Mouse (Mus musculus): ENCODE measurements around the gene Iqschfp. TPM values are rescaled to one million over a fixed set of nuclear protein-coding genes. Genes with fewer than 3 reads are reported as not detected.

Iqschfp gene
- polyA plus RNA-seq, 1 experiment from 2014 or later = not detected

- no peak for ATAC-seq (ENCODE audit: low read depth)
- Histone ChIP-seq H3K4me1 (ENCODE audit: control insufficient read depth, low read depth, low read length) (no peaks in the 10 kb centered on the region), H3K27ac (ENCODE audit: low read length) (no peak overlapping the region), H3K4me2 (ENCODE audit: low read depth, low read length) (no peak overlapping the region), H3K27me3 (ENCODE audit: control insufficient read depth, insufficient read depth, low read depth, low read length) (no peaks in the 10 kb centered on the region), H3K9ac (ENCODE audit: low read depth, low read length) (no peak overlapping the region), H3K9me3 (replicated peaks; ENCODE audit: control insufficient read depth, low read length) (no peaks in the 10 kb centered on the region), H3K36me3 (ENCODE audit: control insufficient read depth, insufficient read depth) (no peaks in the 10 kb centered on the region), H3K4me3 (ENCODE audit: low read depth, low read length) (no peak overlapping the region)
- 48% methylated on average over 3 of the region's 3 CpGs for WGBS (ENCODE audit: insufficient replicate concordance)
Measured at GRCm38 (mm10) chr3:67931914-67932313, 39.9 kb downstream of the Iqschfp start.

- H3K27me3 ChIP-seq (ENCODE audit: control insufficient read depth, insufficient read depth, low read depth, low read length) = no peaks in the 10 kb centered on the region
- 41% methylated on average over 3 of the region's 3 CpGs for WGBS (ENCODE audit: insufficient replicate concordance)
Measured at GRCm38 (mm10) chr3:67935829-67936228, 43.8 kb downstream of the Iqschfp start.

GRCm38 (mm10) chr3:67947000-67947399, 55.0 kb downstream of the Iqschfp start:
- Histone ChIP-seq H3K36me3 (ENCODE audit: control insufficient read depth, insufficient read depth) (no peaks in the 10 kb centered on the region), H3K4me3 (ENCODE audit: low read depth, low read length) (no peak overlapping the region), H3K9ac (ENCODE audit: low read depth, low read length) (no peak overlapping the region), H3K27ac (ENCODE audit: low read length) (no peak overlapping the region), H3K4me1 (ENCODE audit: control insufficient read depth, low read depth, low read length) (no peaks in the 10 kb centered on the region), H3K27me3 (ENCODE audit: control insufficient read depth, insufficient read depth, low read depth, low read length) (no peaks in the 10 kb centered on the region), H3K9me3 (replicated peaks; ENCODE audit: control insufficient read depth, low read length) (no peaks in the 10 kb centered on the region), H3K4me2 (ENCODE audit: low read depth, low read length) (no peak overlapping the region)
- 44% methylated on average over 2 of the region's 2 CpGs for WGBS (ENCODE audit: insufficient replicate concordance)
- no peak for ATAC-seq (ENCODE audit: low read depth)

More at GRCm38 (mm10) chr3:67935829-67936228, 43.8 kb downstream of the Iqschfp start:
- Histone ChIP-seq H3K4me3 (ENCODE audit: low read depth, low read length) (no peak overlapping the region), H3K27ac (ENCODE audit: low read length) (no peak overlapping the region), H3K9me3 (replicated peaks; ENCODE audit: control insufficient read depth, low read length) (no peaks in the 10 kb centered on the region), H3K9ac (ENCODE audit: low read depth, low read length) (no peak overlapping the region), H3K36me3 (ENCODE audit: control insufficient read depth, insufficient read depth) (no peaks in the 10 kb centered on the region), H3K4me2 (ENCODE audit: low read depth, low read length) (no peak overlapping the region), H3K4me1 (ENCODE audit: control insufficient read depth, low read depth, low read length) (no peaks in the 10 kb centered on the region)
- ATAC-seq (ENCODE audit: low read depth) = no peak

- Histone ChIP-seq H3K27me3 (ENCODE audit: control insufficient read depth, insufficient read depth, low read depth, low read length) (no peaks in the 10 kb centered on the region), H3K36me3 (ENCODE audit: control insufficient read depth, insufficient read depth) (no peaks in the 10 kb centered on the region), H3K27ac (ENCODE audit: low read length) (no peak overlapping the region), H3K9ac (ENCODE audit: low read depth, low read length) (no peak overlapping the region), H3K4me3 (ENCODE audit: low read depth, low read length) (no peak overlapping the region), H3K4me1 (ENCODE audit: control insufficient read depth, low read depth, low read length) (no peaks in the 10 kb centered on the region), H3K9me3 (replicated peaks; ENCODE audit: control insufficient read depth, low read length) (no peaks in the 10 kb centered on the region), H3K4me2 (ENCODE audit: low read depth, low read length) (no peak overlapping the region)
- no peak for ATAC-seq (ENCODE audit: low read depth)
- 47% methylated on average over 5 of the region's 5 CpGs for WGBS (ENCODE audit: insufficient replicate concordance)
Measured at GRCm38 (mm10) chr3:67952517-67952940, 60.5 kb downstream of the Iqschfp start.

GRCm38 (mm10) chr3:67954459-67955065, 62.5 kb downstream of the Iqschfp start:
- no peaks in the 10 kb centered on the region for H3K36me3 ChIP-seq (ENCODE audit: control insufficient read depth, insufficient read depth)
- no peaks in the 10 kb centered on the region for H3K27me3 ChIP-seq (ENCODE audit: control insufficient read depth, insufficient read depth, low read depth, low read length)
- 31% methylated on average over 5 of the region's 5 CpGs for WGBS (ENCODE audit: insufficient replicate concordance)
- H3K4me1 ChIP-seq (ENCODE audit: control insufficient read depth, low read depth, low read length) = no peaks in the 10 kb centered on the region
- no peaks in the 10 kb centered on the region for H3K9me3 ChIP-seq (replicated peaks; ENCODE audit: control insufficient read depth, low read length)
- no peak overlapping the region for H3K27ac ChIP-seq (ENCODE audit: low read length)
- no peak for ATAC-seq (ENCODE audit: low read depth)
- no peak overlapping the region for H3K9ac ChIP-seq (ENCODE audit: low read depth, low read length)
- no peak overlapping the region for H3K4me3 ChIP-seq (ENCODE audit: low read depth, low read length)
- H3K4me2 ChIP-seq (ENCODE audit: low read depth, low read length) = no peak overlapping the region

GRCm38 (mm10) chr3:67959672-67960071, 67.6 kb downstream of the Iqschfp start:
- no peaks in the 10 kb centered on the region for H3K9me3 ChIP-seq (replicated peaks; ENCODE audit: control insufficient read depth, low read length)
- no peak overlapping the region for H3K27ac ChIP-seq (ENCODE audit: low read length)
- no peak overlapping the region for H3K4me3 ChIP-seq (ENCODE audit: low read depth, low read length)
- H3K9ac ChIP-seq (ENCODE audit: low read depth, low read length) = no peak overlapping the region
- H3K4me2 ChIP-seq (ENCODE audit: low read depth, low read length) = no peak overlapping the region
- no peaks in the 10 kb centered on the region for H3K4me1 ChIP-seq (ENCODE audit: control insufficient read depth, low read depth, low read length)
- 61% methylated on average over 7 of the region's 7 CpGs for WGBS (ENCODE audit: insufficient replicate concordance)
- ATAC-seq (ENCODE audit: low read depth) = no peak
- H3K27me3 ChIP-seq (ENCODE audit: control insufficient read depth, insufficient read depth, low read depth, low read length) = no peaks in the 10 kb centered on the region
- H3K36me3 ChIP-seq (ENCODE audit: control insufficient read depth, insufficient read depth) = no peaks in the 10 kb centered on the region

GRCm38 (mm10) chr3:67960133-67960532, 68.1 kb downstream of the Iqschfp start:
- H3K36me3 ChIP-seq (ENCODE audit: control insufficient read depth, insufficient read depth) = no peaks in the 10 kb centered on the region
- H3K4me1 ChIP-seq (ENCODE audit: control insufficient read depth, low read depth, low read length) = no peaks in the 10 kb centered on the region
- 25% methylated on average over 3 of the region's 3 CpGs for WGBS (ENCODE audit: insufficient replicate concordance)
- no peak overlapping the region for H3K4me2 ChIP-seq (ENCODE audit: low read depth, low read length)
- H3K4me3 ChIP-seq (ENCODE audit: low read depth, low read length) = no peak overlapping the region
- no peaks in the 10 kb centered on the region for H3K9me3 ChIP-seq (replicated peaks; ENCODE audit: control insufficient read depth, low read length)
- H3K9ac ChIP-seq (ENCODE audit: low read depth, low read length) = no peak overlapping the region
- H3K27me3 ChIP-seq (ENCODE audit: control insufficient read depth, insufficient read depth, low read depth, low read length) = no peaks in the 10 kb centered on the region
- ATAC-seq (ENCODE audit: low read depth) = no peak
- H3K27ac ChIP-seq (ENCODE audit: low read length) = no peak overlapping the region

- no peak for ATAC-seq (ENCODE audit: low read depth)
- no peak overlapping the region for H3K4me2 ChIP-seq (ENCODE audit: low read depth, low read length)
- H3K27me3 ChIP-seq (ENCODE audit: control insufficient read depth, insufficient read depth, low read depth, low read length) = no peaks in the 10 kb centered on the region
- no peak overlapping the region for H3K27ac ChIP-seq (ENCODE audit: low read length)
- no peak overlapping the region for H3K4me3 ChIP-seq (ENCODE audit: low read depth, low read length)
- H3K9ac ChIP-seq (ENCODE audit: low read depth, low read length) = no peak overlapping the region
- H3K4me1 ChIP-seq (ENCODE audit: control insufficient read depth, low read depth, low read length) = no peaks in the 10 kb centered on the region
- H3K9me3 ChIP-seq (replicated peaks; ENCODE audit: control insufficient read depth, low read length) = no peaks in the 10 kb centered on the region
- H3K36me3 ChIP-seq (ENCODE audit: control insufficient read depth, insufficient read depth) = no peaks in the 10 kb centered on the region
Measured at GRCm38 (mm10) chr3:67960727-67961126, 68.7 kb downstream of the Iqschfp start.

- Histone ChIP-seq H3K27me3 (ENCODE audit: control insufficient read depth, insufficient read depth, low read depth, low read length) (no peaks in the 10 kb centered on the region), H3K4me3 (ENCODE audit: low read depth, low read length) (no peak overlapping the region), H3K9ac (ENCODE audit: low read depth, low read length) (no peak overlapping the region), H3K4me2 (ENCODE audit: low read depth, low read length) (no peak overlapping the region), H3K27ac (ENCODE audit: low read length) (no peak overlapping the region), H3K36me3 (ENCODE audit: control insufficient read depth, insufficient read depth) (no peaks in the 10 kb centered on the region), H3K4me1 (ENCODE audit: control insufficient read depth, low read depth, low read length) (no peaks in the 10 kb centered on the region), H3K9me3 (replicated peaks; ENCODE audit: control insufficient read depth, low read length) (no peaks in the 10 kb centered on the region)
- 64% methylated on average over 6 of the region's 6 CpGs for WGBS (ENCODE audit: insufficient replicate concordance)
- ATAC-seq (ENCODE audit: low read depth) = no peak
Measured at GRCm38 (mm10) chr3:67961934-67962639, 70.1 kb downstream of the Iqschfp start.
